Mouse (Mus musculus) limb, embryonic 14.5 days (tissue): Measurements from ENCODE around the gene A530084C06Rik. TPM values are rescaled to one million over a fixed set of nuclear protein-coding genes. Genes with fewer than 3 reads are reported as not detected.

ENCODE experiments used
- ATAC-seq: fragments of 200-750 bp; cut with Nextera tagmentation; 2 replicates; pipeline ENCODE4 v1.8.0; 2017; ENCODE audit warnings: low read depth, moderate number of reproducible peaks, moderate TSS enrichment; ENCODE audit not compliant: low FRiP score
- DNase-seq: peaks from one replicate; pipeline ENCODE4 v3.0.0-alpha.2; 2015; ENCODE audit warnings: low spot score
- H3K27ac ChIP-seq: fragments of 300-500 bp; sonication (generic); replicated peaks from 2 replicates; pipeline ENCODE4 v1.5.1; 2014; ENCODE audit warnings: low read depth, mild to moderate bottlenecking, low read length, moderate library complexity, mixed read lengths
- H3K27me3 ChIP-seq: fragments of 300-500 bp; sonication (generic); 2 replicates; pipeline ENCODE4 v1.6.1; 2014; ENCODE audit warnings: low read length, mixed read lengths; ENCODE audit not compliant: control insufficient read depth, insufficient read depth
- H3K36me3 ChIP-seq: fragments of 300-500 bp; sonication (generic); 2 replicates; pipeline ENCODE4 v1.6.1; 2014; ENCODE audit warnings: mild to moderate bottlenecking, low read length, moderate library complexity, mixed read lengths; ENCODE audit not compliant: control insufficient read depth, insufficient read depth
- H3K4me1 ChIP-seq: fragments of 300-500 bp; sonication (generic); 2 replicates; pipeline ENCODE4 v1.6.1; 2014; ENCODE audit warnings: antibody characterized with exemption, low read length, mixed read lengths; ENCODE audit not compliant: control insufficient read depth, insufficient read depth
- H3K4me2 ChIP-seq: fragments of 300-500 bp; sonication (generic); replicated peaks from 2 replicates; pipeline ENCODE4 v1.6.1; 2014; ENCODE audit warnings: low read depth, mild to moderate bottlenecking, low read length, moderate library complexity; ENCODE audit not compliant: severe bottlenecking
- H3K4me3 ChIP-seq: fragments of 300-500 bp; sonication (generic); replicated peaks from 2 replicates; pipeline ENCODE4 v1.5.1; 2014; ENCODE audit warnings: low read length
- H3K9ac ChIP-seq: fragments of 300-500 bp; sonication (generic); 2 replicates; pipeline ENCODE4 v1.6.1; 2014; ENCODE audit warnings: mild to moderate bottlenecking, low read depth, low read length, moderate library complexity; ENCODE audit not compliant: severe bottlenecking
- H3K9me3 ChIP-seq: fragments of 300-500 bp; sonication (generic); 2 replicates; pipeline ENCODE4 v1.6.1; 2016; ENCODE audit warnings: low read length; ENCODE audit not compliant: control insufficient read depth
- POLR2A ChIP-seq: fragments of 200-500 bp; IDR thresholded peaks from 2 replicates; pipeline ENCODE4 v1.8.0; 2012; ENCODE audit warnings: inconsistent platforms, mild to moderate bottlenecking, moderate library complexity, borderline replicate concordance; ENCODE audit not compliant: insufficient read depth, insufficient read length; ENCODE audit errors: extremely low read depth
- WGBS: fragments of 180-500 bp; shearing (Covaris S2); extraction: QIAGEN DNeasy Blood & Tissue Kit; methylation state at CpG from one replicate; pipeline ENCODE4 v1.1.7; 2014; 5-methylcytosine and 5-hydroxymethylcytosine counted together
- polyA plus RNA-seq, 2 experiments: library from polyadenylated mRNA; depleted of rRNA in 1 of 2; stranded (reverse) in 1 of 2; unstranded in 1 of 2; fragments of >200 nt; fragmentation: Nextera tagmentation in 1 of 2; extraction: Ambion mirVana in 1 of 2; gene quantifications; 2 replicates each; pipeline versions ENCODE4 v1.2.1 to v1.2.3; 2012 to 2014

The A530084C06Rik gene
- polyA plus RNA-seq, 2 experiments, result 1.1 TPM; not detected in 1

DNA sequence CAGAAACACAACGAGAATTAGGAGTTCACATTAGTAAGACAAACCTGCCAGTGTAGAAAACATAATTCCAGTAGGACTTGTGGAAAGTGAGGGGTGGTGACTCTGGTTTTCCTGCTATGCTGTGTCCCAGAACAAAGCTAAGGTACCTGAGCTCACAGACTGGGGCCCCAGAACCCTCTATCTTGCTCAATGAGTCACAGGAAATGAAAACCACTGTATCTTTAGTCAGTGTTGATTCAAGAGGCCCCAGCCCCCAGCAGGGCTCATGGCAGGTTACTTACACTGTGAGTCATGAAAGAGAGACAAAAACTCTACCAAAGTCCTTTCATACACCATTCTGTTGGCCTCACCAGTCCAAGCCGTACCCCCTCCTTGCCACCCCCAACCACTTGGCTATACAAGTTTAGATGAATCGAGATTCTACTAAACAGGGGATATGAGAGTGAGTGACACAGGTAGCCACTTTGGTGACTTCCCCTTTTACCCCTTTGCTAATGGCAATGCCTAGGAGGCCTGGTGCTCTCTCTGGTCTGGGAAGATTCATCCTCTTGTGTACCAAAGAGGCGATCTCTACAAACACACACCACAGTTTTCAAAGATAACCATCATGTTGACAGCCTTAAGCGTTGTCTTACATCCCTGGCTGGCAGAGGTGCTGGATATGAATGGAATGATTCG is 8.6 kb upstream of the A530084C06Rik start:
- Histone ChIP-seq H3K36me3 (no peaks in the 10 kb centered on the region), H3K4me1 (no peaks in the 10 kb centered on the region), H3K4me2 (no peak overlapping the region), H3K9ac (no peak overlapping the region), H3K4me3 (no peak overlapping the region), H3K27me3 (peaks cover 40% of the 10 kb centered on the region), H3K9me3 (no peaks in the 10 kb centered on the region), H3K27ac (no peak overlapping the region)
- ATAC-seq (no peak), DNase-seq (no peak)
- no peak for TF ChIP-seq POLR2A
- 84% methylated on average over 6 of the region's 6 CpGs for WGBS

DNA sequence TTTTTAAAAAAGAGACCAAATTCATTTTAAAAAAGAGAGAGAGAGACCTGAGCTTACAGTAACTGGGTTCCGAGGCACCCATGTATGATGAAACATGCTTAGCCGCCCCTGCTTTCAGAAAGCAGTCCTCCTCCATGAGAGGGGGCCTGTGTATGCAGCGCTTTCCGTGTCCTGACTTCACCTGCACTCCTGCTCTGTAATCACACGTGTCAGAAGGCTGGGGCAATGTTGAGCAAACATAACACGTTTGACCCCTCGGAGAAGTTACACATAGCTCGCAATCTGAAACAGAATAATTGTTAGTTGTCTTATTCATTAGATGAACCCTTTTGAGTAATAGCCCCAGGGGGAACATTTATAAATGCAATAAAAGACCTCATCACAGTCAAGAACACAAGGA is 8.0 kb upstream of the A530084C06Rik start:
- H3K4me3 ChIP-seq, result no peak overlapping the region
- TF ChIP-seq POLR2A, result no peak
- no peaks in the 10 kb centered on the region for H3K4me1 ChIP-seq
- H3K27ac ChIP-seq, result no peak overlapping the region
- H3K9ac ChIP-seq, result no peak overlapping the region
- ATAC-seq (no peak), DNase-seq (no peak)
- H3K4me2 ChIP-seq, result no peak overlapping the region
- 61% methylated on average over 8 of the region's 8 CpGs for WGBS
- H3K9me3 ChIP-seq, result no peaks in the 10 kb centered on the region
- H3K27me3 ChIP-seq, result peaks cover 46% of the 10 kb centered on the region
- no peaks in the 10 kb centered on the region for H3K36me3 ChIP-seq

GRCm38 (mm10) chr13:31564394-31564793 is 5.3 kb upstream of the A530084C06Rik start:
- Histone ChIP-seq H3K4me3 (no peak overlapping the region), H3K36me3 (no peaks in the 10 kb centered on the region), H3K9ac (no peak overlapping the region), H3K9me3 (no peaks in the 10 kb centered on the region), H3K27ac (no peak overlapping the region), H3K27me3 (peaks cover 73% of the 10 kb centered on the region), H3K4me1 (0 out of 2 replicates have a peak, but pooled peaks cover 3% of the 10 kb centered on the region), H3K4me2 (no peak overlapping the region)
- DNase-seq, result no peak
- no peak for TF ChIP-seq POLR2A
- WGBS, result 31% methylated on average over 6 of the region's 6 CpGs
- ATAC-seq, result no peak

GRCm38 (mm10) chr13:31559419-31560144 is 449 bp upstream of the A530084C06Rik start:
- Histone ChIP-seq H3K4me3 (peak overlapping the region; percentile 61), H3K9ac (peak overlapping the region; percentile 56), H3K4me1 (peaks cover 16% of the 10 kb centered on the region; the same call in 1 of the 2 replicates), H3K36me3 (no peaks in the 10 kb centered on the region), H3K4me2 (peak overlapping the region; percentile 100), H3K27me3 (peaks cover 90% of the 10 kb centered on the region), H3K9me3 (no peaks in the 10 kb centered on the region), H3K27ac (no peak overlapping the region)
- DNase-seq (peak; percentile 36), ATAC-seq (peak; percentile 39; the same call in 1 of the 2 replicates)
- no peak for TF ChIP-seq POLR2A
- under 1% methylated on average over 44 of the region's 92 CpGs for WGBS

DNA sequence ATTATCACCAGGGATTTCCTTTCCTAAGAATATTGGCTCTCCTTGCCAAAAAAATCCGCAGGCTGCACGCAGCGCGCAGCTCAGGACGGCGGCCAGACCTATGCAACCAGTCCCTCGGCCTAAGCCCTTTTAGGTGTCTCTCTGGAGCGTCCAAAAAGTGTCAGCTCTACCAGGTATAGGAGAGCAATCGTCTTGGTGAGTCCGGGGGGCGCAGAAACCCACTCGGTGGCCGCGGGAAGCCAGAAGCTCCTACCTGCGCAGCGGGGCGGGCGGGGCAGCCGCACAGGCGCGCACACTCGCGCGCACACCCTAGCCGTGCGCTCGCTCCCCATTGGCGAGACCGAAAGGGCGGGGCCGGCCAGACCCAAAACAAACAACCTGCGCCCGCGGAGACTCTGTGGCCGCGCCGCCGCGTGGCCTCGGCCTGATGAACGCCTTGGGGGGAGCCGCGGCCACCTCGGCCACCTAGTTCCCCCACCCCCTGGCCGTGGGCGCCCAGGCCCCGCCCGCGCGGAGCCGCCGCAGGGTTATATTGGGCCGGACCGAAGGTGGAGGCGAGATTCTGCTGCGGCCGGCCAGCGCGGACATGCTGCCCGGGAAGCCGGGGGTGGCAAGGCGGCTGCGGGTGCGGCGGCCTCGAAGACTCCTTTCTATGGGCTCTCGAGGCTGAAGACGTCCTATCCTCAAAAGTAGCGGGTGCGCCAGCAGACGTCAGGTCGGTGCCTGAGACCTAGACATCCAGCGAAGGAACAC is 1.2 kb downstream of the A530084C06Rik start:
- 1% methylated on average over 61 of the region's 73 CpGs for WGBS
- Histone ChIP-seq H3K9ac (peak overlapping the region; percentile 38), H3K4me3 (peak overlapping the region; percentile 61), H3K36me3 (no peaks in the 10 kb centered on the region), H3K4me1 (peaks cover 16% of the 10 kb centered on the region; the same call in 1 of the 2 replicates), H3K4me2 (peak overlapping the region; percentile 100), H3K27me3 (peaks cover 86% of the 10 kb centered on the region), H3K9me3 (no peaks in the 10 kb centered on the region), H3K27ac (no peak overlapping the region)
- peak; percentile 39; the same call in 1 of the 2 replicates for ATAC-seq
- peak; percentile 28 for DNase-seq
- TF ChIP-seq POLR2A, result no peak
